Mouse (Mus musculus) heart, postnatal 0 days (tissue): ENCODE data around the gene Ugt1a6a. TPM values are rescaled to one million over a fixed set of nuclear protein-coding genes. Genes with fewer than 3 reads are reported as not detected.

Source experiments
- ATAC-seq: fragments of 200-750 bp; cut with Nextera tagmentation; 2 replicates; pipeline ENCODE4 v1.8.0; 2017; ENCODE audit warnings: low read depth, moderate number of reproducible peaks, moderate library complexity; ENCODE audit not compliant: insufficient read depth
- DNase-seq: peaks from one replicate; pipeline ENCODE4 v3.0.0-alpha.2; 2016; ENCODE audit warnings: low spot score
- H3K27ac ChIP-seq: fragments of 300-500 bp; sonication (generic); 2 replicates; pipeline ENCODE4 v1.5.1; 2014; ENCODE audit warnings: low read depth, mild to moderate bottlenecking
- H3K27me3 ChIP-seq: fragments of 300-500 bp; sonication (generic); 2 replicates; pipeline ENCODE4 v1.6.1; 2014; ENCODE audit warnings: low read length, mixed read lengths; ENCODE audit not compliant: control insufficient read depth, insufficient read depth
- H3K36me3 ChIP-seq: fragments of 300-500 bp; sonication (generic); replicated peaks from 2 replicates; pipeline ENCODE4 v1.6.1; 2014; ENCODE audit warnings: low read length, mixed read lengths; ENCODE audit not compliant: control insufficient read depth, insufficient read depth
- H3K4me1 ChIP-seq: fragments of 300-500 bp; sonication (generic); 2 replicates; pipeline ENCODE4 v1.6.1; 2014; ENCODE audit warnings: antibody characterized with exemption; ENCODE audit not compliant: control insufficient read depth, insufficient read depth
- H3K4me2 ChIP-seq: fragments of 300-500 bp; sonication (generic); 2 replicates; pipeline ENCODE4 v1.6.1; 2014; ENCODE audit warnings: low read depth, mild to moderate bottlenecking, low read length, moderate library complexity
- H3K4me3 ChIP-seq: fragments of 300-500 bp; sonication (generic); 2 replicates; pipeline ENCODE4 v1.5.1; 2014; ENCODE audit warnings: low read depth, low read length
- H3K9ac ChIP-seq: fragments of 300-500 bp; sonication (generic); replicated peaks from 2 replicates; pipeline ENCODE4 v1.6.1; 2014; ENCODE audit warnings: low read depth, low read length, mixed read lengths
- H3K9me3 ChIP-seq: fragments of 300-500 bp; sonication (generic); replicated peaks from 2 replicates; pipeline ENCODE4 v1.6.1; 2016; ENCODE audit warnings: low read length; ENCODE audit not compliant: control insufficient read depth
- CTCF ChIP-seq: IDR thresholded peaks from 2 replicates; pipeline ENCODE4 v1.5.1; 2016; ENCODE audit warnings: antibody characterized with exemption, control low read depth, low read depth
- EP300 ChIP-seq: IDR thresholded peaks from 2 replicates; pipeline ENCODE4 v1.6.1; 2016; ENCODE audit warnings: antibody characterized with exemption, low read depth
- WGBS: fragments of 180-500 bp; shearing (Covaris S2); extraction: QIAGEN DNeasy Blood & Tissue Kit; methylation state at CpG from one replicate; pipeline ENCODE4 v1.1.7; 2014; 5-methylcytosine and 5-hydroxymethylcytosine counted together
- polyA plus RNA-seq: library from polyadenylated mRNA; unstranded; fragments of >200 nt; fragmentation: Nextera tagmentation; extraction: Ambion mirVana; gene quantifications from 2 replicates; pipeline ENCODE4 v1.2.1, GENCODE M21; 2015
- total RNA-seq: library from RNA; depleted of rRNA; stranded (reverse); fragments of >200 nt; gene quantifications from 2 replicates; pipeline ENCODE4 v1.2.3, GENCODE M21; 2014; ENCODE audit warnings: low replicate concordance

Gene Ugt1a6a
- total and polyA plus RNA-seq, 2 experiments from 2014 or later, result 0.66 to 2.2 TPM

GRCm38 (mm10) chr1:88258881-88259642 is 124.5 kb downstream of the Ugt1a6a start:
- H3K4me1 ChIP-seq, result peaks cover 16% of the 10 kb centered on the region
- H3K4me3 ChIP-seq, result no peak overlapping the region
- peaks cover 46% of the 10 kb centered on the region for H3K36me3 ChIP-seq
- WGBS, result 55% methylated on average over 8 of the region's 8 CpGs
- DNase-seq, result peak; percentile 65
- H3K27me3 ChIP-seq, result no peaks in the 10 kb centered on the region
- no peak for ATAC-seq
- H3K4me2 ChIP-seq, result no peak overlapping the region
- no peak for TF ChIP-seq EP300
- peak; percentile 3; the same call in 1 of the 2 replicates for TF ChIP-seq CTCF
- H3K9me3 ChIP-seq, result 0 out of 2 replicates have a peak, but pooled peaks cover 8% of the 10 kb centered on the region
- H3K9ac ChIP-seq, result no peak overlapping the region; the same call in 1 of the 2 replicates
- no peak overlapping the region for H3K27ac ChIP-seq

GRCm38 (mm10) chr1:88259643-88260024 is 125.0 kb downstream of the Ugt1a6a start:
- no peak overlapping the region for H3K9ac ChIP-seq
- H3K4me3 ChIP-seq, result no peak overlapping the region
- 0 out of 2 replicates have a peak, but pooled peaks cover 5% of the 10 kb centered on the region for H3K9me3 ChIP-seq
- WGBS, result 66% methylated on average over 4 of the region's 4 CpGs
- peaks cover 16% of the 10 kb centered on the region for H3K4me1 ChIP-seq
- H3K27ac ChIP-seq, result no peak overlapping the region
- TF ChIP-seq CTCF (no peak), EP300 (no peak)
- no peak for DNase-seq
- peaks cover 52% of the 10 kb centered on the region for H3K36me3 ChIP-seq
- no peak overlapping the region for H3K4me2 ChIP-seq
- ATAC-seq, result no peak
- H3K27me3 ChIP-seq, result no peaks in the 10 kb centered on the region

GRCm38 (mm10) chr1:88260114-88260513 is 125.5 kb downstream of the Ugt1a6a start:
- 0 out of 2 replicates have a peak, but pooled peaks have one; percentile 2 for ATAC-seq

DNA sequence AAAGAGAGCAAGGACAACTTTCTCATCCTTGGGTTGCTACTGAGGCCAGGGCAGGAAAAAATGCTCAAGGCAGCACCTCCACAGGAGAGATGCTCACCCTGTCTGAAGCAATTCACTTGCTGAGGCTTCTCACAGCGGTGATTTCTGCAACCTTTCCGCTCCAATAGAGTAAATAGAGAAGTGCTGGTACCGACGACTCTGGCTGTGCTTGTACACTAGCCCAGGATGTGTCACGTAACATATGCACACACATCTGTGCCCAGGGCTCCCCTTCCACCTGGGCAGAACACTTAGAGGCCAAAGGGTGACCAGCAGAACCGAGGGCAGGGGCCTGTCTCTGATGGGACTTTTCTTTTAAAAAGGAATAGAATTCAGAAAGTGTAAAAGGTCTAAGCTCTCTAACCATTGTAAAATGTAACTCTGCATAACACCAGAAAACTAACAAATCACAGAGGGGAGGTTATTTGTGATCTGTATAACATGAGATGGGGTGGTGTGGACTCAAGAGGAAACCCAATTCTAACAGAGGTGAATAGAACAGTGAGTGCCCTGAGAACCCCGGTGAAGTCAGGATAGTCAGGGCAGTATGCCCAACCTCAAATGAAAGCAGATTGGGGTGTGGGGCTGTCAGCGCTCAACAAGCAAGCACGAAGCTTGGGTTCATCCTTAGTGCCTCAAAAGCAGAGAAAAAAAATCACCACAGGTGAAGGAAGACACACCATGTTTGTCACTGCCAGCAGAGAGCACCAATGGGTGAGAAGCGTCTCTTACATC is 126.2 kb downstream of the Ugt1a6a start:
- H3K9me3 ChIP-seq, result no peaks in the 10 kb centered on the region
- no peak overlapping the region for H3K4me2 ChIP-seq
- no peak overlapping the region for H3K9ac ChIP-seq
- 81% methylated on average over 10 of the region's 10 CpGs for WGBS
- H3K36me3 ChIP-seq, result peaks cover 63% of the 10 kb centered on the region
- peaks cover 16% of the 10 kb centered on the region for H3K4me1 ChIP-seq
- H3K27ac ChIP-seq, result no peak overlapping the region
- H3K27me3 ChIP-seq, result no peaks in the 10 kb centered on the region
- no peak for TF ChIP-seq CTCF
- TF ChIP-seq EP300, result no peak
- no peak for ATAC-seq
- no peak for DNase-seq
- H3K4me3 ChIP-seq, result no peak overlapping the region

More at GRCm38 (mm10) chr1:88260114-88260513, 125.5 kb downstream of the Ugt1a6a start:
- Histone ChIP-seq H3K9me3 (0 out of 2 replicates have a peak, but pooled peaks cover under 1% of the 10 kb centered on the region), H3K4me1 (peaks cover 16% of the 10 kb centered on the region), H3K27ac (no peak overlapping the region), H3K36me3 (peaks cover 56% of the 10 kb centered on the region), H3K27me3 (no peaks in the 10 kb centered on the region), H3K9ac (peak overlapping the region; percentile 0; the same call in 1 of the 2 replicates), H3K4me3 (no peak overlapping the region), H3K4me2 (no peak overlapping the region)
- TF ChIP-seq CTCF (peak; percentile 24; the same call in 1 of the 2 replicates), EP300 (no peak)
- 71% methylated on average over 6 of the region's 6 CpGs for WGBS
- no peak for DNase-seq

GRCm38 (mm10) chr1:88261706-88262105 is 127.1 kb downstream of the Ugt1a6a start:
- Histone ChIP-seq H3K4me3 (no peak overlapping the region), H3K27me3 (no peaks in the 10 kb centered on the region), H3K4me1 (peaks cover 16% of the 10 kb centered on the region), H3K27ac (no peak overlapping the region), H3K36me3 (peaks cover 72% of the 10 kb centered on the region), H3K9me3 (no peaks in the 10 kb centered on the region), H3K9ac (no peak overlapping the region), H3K4me2 (no peak overlapping the region)
- no peak for TF ChIP-seq CTCF
- no peak for TF ChIP-seq EP300
- no peak for ATAC-seq
- no peak for DNase-seq
- WGBS, result 81% methylated on average over 7 of the region's 7 CpGs
